Mouse (Mus musculus) ovary, postnatal 36 days (tissue): ENCODE measurements around the gene Ctsa.

ENCODE experiments used
- DNase-seq: peaks from one replicate; pipeline ENCODE4 v3.0.0; 2022; ENCODE audit warnings: low spot score, mixed read lengths

Gene Ctsa

DNA sequence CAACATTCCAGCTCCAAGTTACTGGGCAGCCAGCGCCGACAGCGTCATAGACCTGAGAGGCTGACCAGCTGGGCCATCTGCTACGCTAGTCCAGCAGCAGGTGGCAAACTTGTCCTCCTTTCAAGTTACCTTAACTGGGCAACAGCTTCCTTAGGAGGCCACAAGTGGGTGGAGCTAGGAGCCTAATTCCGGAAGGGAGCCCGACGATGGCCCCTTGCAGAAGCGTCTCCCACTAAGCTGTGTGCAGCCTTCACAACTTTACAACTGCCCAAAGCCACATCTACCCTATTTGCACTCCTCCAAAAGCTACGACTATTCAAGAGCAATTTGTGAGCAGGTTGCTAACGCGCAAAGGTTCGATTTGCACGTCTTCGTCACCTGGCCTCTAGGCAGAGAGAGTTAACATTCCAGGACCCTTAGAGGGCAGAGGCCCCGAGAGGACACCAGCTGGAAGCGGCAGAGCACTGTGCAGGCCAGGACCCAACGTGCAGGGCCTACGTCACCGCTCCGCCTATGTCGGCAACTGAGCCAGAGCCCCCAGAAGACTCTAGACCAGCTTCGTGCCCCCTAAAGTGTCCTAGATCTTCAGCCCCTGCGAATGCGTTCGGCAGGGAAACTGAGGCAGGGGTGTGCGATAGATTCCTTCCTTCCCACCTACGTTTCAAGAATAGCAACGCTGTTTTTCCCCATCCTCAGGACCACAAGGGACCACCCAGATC, 46.0 kb downstream of the Ctsa start:
- peak; percentile 60 for DNase-seq

DNA sequence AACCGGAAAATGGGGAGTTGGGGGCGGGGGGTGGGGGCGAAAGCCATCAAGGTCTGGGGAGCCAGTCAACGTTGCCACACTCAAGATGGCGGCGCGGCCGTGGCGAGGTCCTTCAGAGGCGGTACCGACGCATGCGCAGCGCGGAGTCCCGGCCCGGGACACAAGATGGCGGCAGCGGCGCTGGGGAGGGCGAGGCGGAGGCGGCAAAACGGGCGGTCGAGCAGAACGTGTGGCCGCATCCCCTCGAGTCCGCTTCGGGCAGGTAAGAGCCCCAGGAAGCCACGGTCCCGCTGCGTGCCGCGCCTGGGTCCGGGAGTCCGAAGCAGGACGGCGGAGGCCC, 46.5 kb downstream of the Ctsa start, which contains the start of gene Pcif1:
Pcif1 (plus strand) TSS at position 77 of the 340 bp plus-strand sequence.
- peak; percentile 92 for DNase-seq

DNA sequence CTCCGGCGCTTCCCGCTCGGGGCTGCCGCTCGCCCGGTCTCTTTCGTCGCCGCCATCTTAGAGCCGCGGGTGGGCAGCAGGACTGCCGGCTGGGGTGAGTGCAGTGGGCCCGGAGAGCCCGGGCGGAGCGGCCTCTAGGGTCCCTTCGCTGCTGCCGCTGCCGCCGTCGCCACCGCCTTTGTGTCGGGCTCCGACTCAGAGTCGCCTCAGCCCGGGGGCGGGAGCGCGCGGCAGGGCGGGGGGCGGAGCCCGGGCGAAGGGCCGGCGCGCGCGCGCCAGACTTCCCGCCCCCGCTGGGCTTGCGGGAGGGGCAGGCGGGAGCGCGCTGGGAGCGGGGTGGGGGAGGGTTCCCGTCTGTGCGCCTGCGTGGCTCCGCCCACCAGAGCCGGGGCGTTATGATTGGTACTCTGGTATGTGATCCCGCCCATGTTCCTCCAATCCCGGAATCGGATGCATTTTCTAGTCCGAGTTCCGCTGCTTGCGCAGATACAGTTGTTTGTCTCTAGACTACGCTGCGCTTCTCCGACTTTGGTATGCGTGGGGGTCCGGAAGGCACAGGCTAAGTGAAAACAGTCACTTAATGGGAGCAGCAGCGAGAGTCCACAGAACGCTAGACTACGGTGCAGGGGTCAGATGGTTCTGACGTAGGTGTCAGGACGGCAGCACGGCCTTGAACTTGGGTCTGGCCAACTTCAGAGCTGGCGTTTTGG, 47.0 kb downstream of the Ctsa start:
- peak; percentile 93 for DNase-seq

GRCm38 (mm10) chr2:164882619-164883018, 49.9 kb downstream of the Ctsa start:
- no peak for DNase-seq

- DNase-seq, result peak; percentile 75
These were observed 53.1 kb downstream of the Ctsa start for GRCm38 (mm10) chr2:164885788-164886187.

- no peak for DNase-seq
These were observed 53.9 kb downstream of the Ctsa start for GRCm38 (mm10) chr2:164886617-164887016.

DNA sequence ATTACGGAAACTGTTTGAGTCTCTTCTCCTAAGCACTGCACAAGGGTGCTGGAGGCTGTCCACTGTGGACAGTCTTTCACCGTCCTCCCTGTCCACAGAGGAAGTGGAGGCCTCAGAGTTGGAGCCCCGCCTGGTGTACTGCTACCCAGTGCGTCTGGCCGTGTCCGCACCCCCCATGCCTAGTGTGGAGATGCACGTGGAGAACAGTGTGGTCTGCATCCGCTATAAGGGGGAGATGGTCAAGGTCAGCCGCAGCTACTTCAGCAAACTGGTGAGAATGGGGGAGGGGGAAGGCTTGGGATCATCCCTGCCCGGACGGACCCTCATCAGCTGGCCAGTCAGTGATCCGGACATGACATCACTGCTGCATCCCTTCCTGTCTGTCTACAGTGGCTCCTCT, 56.3 kb downstream of the Ctsa start:
- no peak for DNase-seq

GRCm38 (mm10) chr2:164889960-164890359, 57.3 kb downstream of the Ctsa start:
- no peak for DNase-seq
